Comparison of ENCODE assay signal across 13 mouse cellular contexts in the genomic region with DNA sequence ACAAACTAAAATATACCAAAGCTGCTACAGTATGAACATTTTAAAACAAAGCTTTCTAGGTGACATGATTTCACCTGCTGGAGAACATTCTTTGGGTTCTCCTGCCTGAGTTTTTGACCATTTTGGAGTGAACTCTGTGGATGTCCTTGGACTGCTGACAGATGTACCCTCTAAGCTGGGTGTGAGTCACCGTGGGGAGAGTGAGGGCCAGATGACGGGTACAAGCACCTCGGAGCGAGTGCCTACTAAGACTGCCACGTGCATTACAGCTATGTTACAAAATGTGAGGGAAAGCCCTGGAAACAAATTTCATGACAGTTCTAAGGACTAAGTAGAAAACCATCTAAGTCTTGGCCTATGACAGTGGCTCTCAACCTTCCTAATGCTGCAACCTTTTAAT. TPM values are rescaled to one million over a fixed set of nuclear protein-coding genes. Genes with fewer than 3 reads are reported as not detected.
"Had no signal": no experiment of that assay in that cellular context is flagged by ENCODE, and none has a peak within 500 bp of the region (broad histone marks: within the 10 kb centered on the region; RNA-seq: fewer than 3 reads in every experiment).

No protein-coding gene starts in this region.

- DNase-seq: liver, postnatal 0 days; lung, adult 2 months; lung, postnatal 14 days; lung, postnatal 36 days; right cerebral cortex, postnatal 14 days; thymus, adult 2 months; thymus, postnatal 25 days; thymus, postnatal 4 days had no signal

- ATAC-seq: liver, postnatal 0 days; lung, postnatal 0 days; midbrain, embryonic 13.5 days; midbrain, embryonic 15.5 days had no signal

RNA-seq across cellular contexts. Expression of gene Cpb2, which starts 27.4 kb away (rescaled TPM):
- total RNA-seq: megakaryocyte progenitor cell, adult 5-6 weeks; midbrain, postnatal 0 days had no signal
